Mouse (Mus musculus): ENCODE measurements around the gene Plxna3.
"Not testable (repeated sequence)": the region's sequence is repeated elsewhere in the genome, so short reads cannot be mapped to it uniquely, and the experiment has no call there.

The Plxna3 gene

GRCm38 (mm10) chrX:74328725-74329161 lies at the start of gene Plxna3:
TSS of gene Plxna3 (plus strand) at chrX:74329066.
- peak; percentile 60 for DNase-seq

GRCm38 (mm10) chrX:74281041-74281731 lies 47.7 kb upstream of the Plxna3 start:
- DNase-seq, result no peak

GRCm38 (mm10) chrX:74281732-74282394 lies 47.0 kb upstream of the Plxna3 start, which contains the start of the genes Taz and Dnase1l1:
TSS of gene Taz (plus strand) at chrX:74281912.
TSS of gene Dnase1l1 (minus strand) at chrX:74282337.
- peak; percentile 52 for DNase-seq

GRCm38 (mm10) chrX:74282395-74283091 lies 46.3 kb upstream of the Plxna3 start:
- peak; percentile 87 for DNase-seq

GRCm38 (mm10) chrX:74283092-74283437 lies 45.8 kb upstream of the Plxna3 start:
- DNase-seq, result no peak

GRCm38 (mm10) chrX:74293431-74293830 lies 35.4 kb upstream of the Plxna3 start:
- DNase-seq, result no peak

GRCm38 (mm10) chrX:74296538-74297448 lies 32.1 kb upstream of the Plxna3 start, which contains the start of gene Atp6ap1:
TSS of gene Atp6ap1 (plus strand) at chrX:74297097.
- DNase-seq, result peak; percentile 93

GRCm38 (mm10) chrX:74298348-74298747 lies 30.5 kb upstream of the Plxna3 start:
- no peak for DNase-seq

GRCm38 (mm10) chrX:74299721-74300120 lies 29.1 kb upstream of the Plxna3 start:
- no peak for DNase-seq

GRCm38 (mm10) chrX:74304867-74305700 lies 23.8 kb upstream of the Plxna3 start, which contains the start of gene Gdi1:
TSS of gene Gdi1 (plus strand) at chrX:74304998.
- DNase-seq, result peak; percentile 83

- DNase-seq, result peak; percentile 87
These were observed 16.1 kb upstream of the Plxna3 start, which contains the start of gene Fam50a for GRCm38 (mm10) chrX:74312540-74313464. TSS of gene Fam50a (plus strand) at chrX:74313033.

- no peak for DNase-seq
These were observed 377 bp downstream of the Plxna3 start for GRCm38 (mm10) chrX:74329215-74329671.

- no peak for DNase-seq
These were observed 1.5 kb downstream of the Plxna3 start for GRCm38 (mm10) chrX:74330166-74330930.

- peak; percentile 2 for DNase-seq
These were observed 24.0 kb downstream of the Plxna3 start for GRCm38 (mm10) chrX:74352645-74353466.

GRCm38 (mm10) chrX:74353467-74353770 lies 24.6 kb downstream of the Plxna3 start, which contains the start of gene Lage3:
TSS of gene Lage3 (minus strand) at chrX:74353618.
- peak; percentile 83 for DNase-seq

GRCm38 (mm10) chrX:74357069-74357468 lies 28.2 kb downstream of the Plxna3 start:
- DNase-seq, result not testable (repeated sequence)

GRCm38 (mm10) chrX:74359171-74359570 lies 30.3 kb downstream of the Plxna3 start:
- no peak for DNase-seq

GRCm38 (mm10) chrX:74367512-74367911 lies 38.6 kb downstream of the Plxna3 start:
- no peak for DNase-seq

Measured in thymus, postnatal 25 days (tissue).